Mouse (Mus musculus): Measurements from ENCODE around the gene Sh2d1b1. TPM values are rescaled to one million over a fixed set of nuclear protein-coding genes. Genes with fewer than 3 reads are reported as not detected.

Sh2d1b1 gene
- polyA plus RNA-seq, 1 experiment from 2014 or later, result 0.13 TPM

DNA sequence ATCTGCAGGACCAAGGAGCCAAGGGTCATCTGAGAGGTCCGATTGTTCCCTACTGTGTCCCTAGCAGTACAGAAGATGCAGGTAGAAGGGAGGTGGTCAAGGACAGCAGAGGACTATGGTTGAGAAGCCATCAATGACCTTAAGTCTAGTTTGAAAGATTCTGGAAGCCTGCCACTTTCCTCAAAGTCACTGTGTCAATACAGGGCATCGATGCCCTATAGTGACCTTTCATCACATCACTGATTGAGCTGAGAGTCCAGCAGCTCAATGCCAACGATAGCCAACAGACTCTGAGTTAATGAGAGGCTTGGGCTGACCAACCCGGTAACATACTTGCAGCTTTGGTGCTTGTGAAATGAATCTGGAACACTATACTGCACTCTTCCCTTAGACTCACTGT, 48.2 kb downstream of the Sh2d1b1 start:
- no peaks in the 10 kb centered on the region for H3K4me1 ChIP-seq
- no peak overlapping the region for H3K27ac ChIP-seq
- ATAC-seq (ENCODE audit: insufficient number of reproducible peaks, low FRiP score, low TSS enrichment, low read depth), result no peak
- 91% methylated on average over 4 of the region's 4 CpGs for WGBS
- no peak overlapping the region for H3K9ac ChIP-seq
- H3K4me3 ChIP-seq, result no peak overlapping the region
- no peak overlapping the region for H3K4me2 ChIP-seq
- H3K27me3 ChIP-seq, result no peaks in the 10 kb centered on the region
- no peaks in the 10 kb centered on the region for H3K9me3 ChIP-seq
- H3K36me3 ChIP-seq, result no peaks in the 10 kb centered on the region; the same call in 1 of the 2 replicates

DNA sequence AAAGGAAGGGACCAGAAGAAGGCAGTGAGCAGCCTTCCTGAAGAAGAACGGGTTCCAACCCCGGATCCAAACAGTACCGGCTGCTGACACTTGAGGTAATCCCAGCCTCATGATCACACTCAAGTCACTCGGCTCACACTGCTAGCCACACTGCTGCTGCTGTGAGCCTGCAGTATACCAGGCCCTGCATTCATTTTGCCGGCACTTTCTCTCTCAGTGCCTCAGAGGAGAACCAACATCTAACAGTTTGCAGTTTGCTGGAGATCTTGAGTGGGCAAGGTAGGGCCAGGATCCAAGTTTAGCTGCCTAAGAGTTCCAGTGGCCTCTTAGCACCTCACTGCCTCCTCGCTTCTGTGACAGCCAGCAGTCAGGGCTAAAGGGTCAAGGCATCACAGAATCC, 54.8 kb downstream of the Sh2d1b1 start:
- Histone ChIP-seq H3K9ac (no peak overlapping the region), H3K4me1 (no peaks in the 10 kb centered on the region), H3K36me3 (no peaks in the 10 kb centered on the region; the same call in 1 of the 2 replicates), H3K4me2 (no peak overlapping the region), H3K9me3 (no peaks in the 10 kb centered on the region), H3K27me3 (no peaks in the 10 kb centered on the region), H3K4me3 (no peak overlapping the region), H3K27ac (no peak overlapping the region)
- WGBS, result 61% methylated on average over 6 of the region's 6 CpGs
- ATAC-seq (ENCODE audit: insufficient number of reproducible peaks, low FRiP score, low TSS enrichment, low read depth), result no peak

DNA sequence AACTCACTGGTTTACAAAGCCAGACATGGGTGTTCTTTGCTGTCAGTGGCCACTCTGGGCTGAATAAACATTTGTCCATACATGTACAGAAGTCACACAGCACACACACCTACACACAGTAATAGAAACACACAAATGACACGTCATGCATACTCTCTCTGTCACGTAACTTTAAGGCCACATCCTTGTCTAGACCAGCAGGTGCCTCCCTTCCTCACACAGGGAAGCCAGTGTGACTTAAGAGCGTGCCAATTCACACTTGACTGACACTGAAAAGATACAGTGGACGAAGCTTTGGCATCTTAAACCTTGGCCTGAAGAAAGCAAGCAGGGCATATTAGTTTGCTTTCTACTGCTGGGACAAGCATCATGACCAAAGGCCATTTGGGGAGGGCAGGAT, 55.7 kb downstream of the Sh2d1b1 start:
- H3K27me3 ChIP-seq, result no peaks in the 10 kb centered on the region
- ATAC-seq (ENCODE audit: insufficient number of reproducible peaks, low FRiP score, low TSS enrichment, low read depth), result no peak
- H3K4me3 ChIP-seq, result no peak overlapping the region
- no peak overlapping the region for H3K4me2 ChIP-seq
- no peak overlapping the region for H3K9ac ChIP-seq
- H3K4me1 ChIP-seq, result no peaks in the 10 kb centered on the region
- H3K27ac ChIP-seq, result no peak overlapping the region
- H3K36me3 ChIP-seq, result no peaks in the 10 kb centered on the region; the same call in 1 of the 2 replicates
- WGBS, result 90% methylated on average over 4 of the region's 4 CpGs
- no peaks in the 10 kb centered on the region for H3K9me3 ChIP-seq

Other genes starting within 250 kb of the Sh2d1b1 start
- gene Ddr2, start 166.6 kb upstream of the Sh2d1b1 start, polyA plus RNA-seq (2015; fragmentation: Nextera tagmentation; extraction: Ambion mirVana), result 87.3 and 91.8 TPM in 2 replicates
- gene Uap1, start 102.4 kb upstream of the Sh2d1b1 start, polyA plus RNA-seq (2015; fragmentation: Nextera tagmentation; extraction: Ambion mirVana), result 75.5 and 75.7 TPM in 2 replicates
- 4.9 and 6.7 TPM in 2 replicates for gene Uhmk1, start 61.9 kb upstream of the Sh2d1b1 start, polyA plus RNA-seq (2015; fragmentation: Nextera tagmentation; extraction: Ambion mirVana)
- gene Sh2d1b2, start 44.6 kb upstream of the Sh2d1b1 start, polyA plus RNA-seq (2015; fragmentation: Nextera tagmentation; extraction: Ambion mirVana), result not detected in 2 replicates
- gene Gm7694, start 29.0 kb downstream of the Sh2d1b1 start, polyA plus RNA-seq (2015; fragmentation: Nextera tagmentation; extraction: Ambion mirVana), result 3.0 TPM in 2 replicates
- 0.71 and 1.00 TPM in 2 replicates for gene Spata46, start 31.5 kb downstream of the Sh2d1b1 start, polyA plus RNA-seq (2015; fragmentation: Nextera tagmentation; extraction: Ambion mirVana)

All from limb, embryonic 15.5 days (tissue).